Mouse (Mus musculus): ENCODE measurements around the gene Eps15l1. TPM values are rescaled to one million over a fixed set of nuclear protein-coding genes. Genes with fewer than 3 reads are reported as not detected.

Gene Eps15l1
- polyA plus RNA-seq, 1 experiment from 2014 or later: 73.4 TPM

DNA sequence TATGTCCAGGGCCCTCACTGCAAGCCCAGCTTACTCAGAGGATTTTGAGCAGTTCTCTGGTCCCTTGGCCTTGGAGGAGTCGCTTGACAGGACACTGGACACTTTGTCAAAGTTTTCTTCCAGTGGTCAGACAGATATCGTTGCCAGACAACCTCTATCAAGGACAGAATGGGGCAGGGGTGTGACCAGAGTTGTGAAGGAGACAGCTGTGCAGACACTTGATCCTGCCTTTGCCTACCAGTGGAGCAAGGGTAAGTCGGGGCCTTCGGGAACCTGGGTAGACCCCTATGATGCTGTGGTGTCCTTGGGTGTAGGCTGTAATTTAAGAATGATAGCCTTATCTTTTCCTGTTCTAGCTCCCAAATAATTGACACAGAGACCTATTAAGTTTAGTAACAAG, 34.1 kb upstream of the Eps15l1 start:
- no peak for DNase-seq (ENCODE audit: low spot score)
- 91% methylated on average over 4 of the region's 4 CpGs for WGBS
- Histone ChIP-seq H3K4me3 (ENCODE audit: low read depth, low read length) (no peak overlapping the region), H3K27me3 (ENCODE audit: control insufficient read depth, insufficient read depth, low read length) (no peaks in the 10 kb centered on the region), H3K9me3 (ENCODE audit: control insufficient read depth, low read length) (no peaks in the 10 kb centered on the region), H3K27ac (ENCODE audit: low read depth, low read length) (no peak overlapping the region), H3K4me1 (replicated peaks; ENCODE audit: control insufficient read depth, insufficient read depth, low read length) (no peaks in the 10 kb centered on the region), H3K9ac (ENCODE audit: low read depth, low read length) (no peak overlapping the region), H3K36me3 (ENCODE audit: control insufficient read depth, insufficient read depth, low read length) (no peaks in the 10 kb centered on the region), H3K4me2 (replicated peaks; ENCODE audit: low read depth, low read length) (no peak overlapping the region)
- ATAC-seq (ENCODE audit: low FRiP score): no peak

DNA sequence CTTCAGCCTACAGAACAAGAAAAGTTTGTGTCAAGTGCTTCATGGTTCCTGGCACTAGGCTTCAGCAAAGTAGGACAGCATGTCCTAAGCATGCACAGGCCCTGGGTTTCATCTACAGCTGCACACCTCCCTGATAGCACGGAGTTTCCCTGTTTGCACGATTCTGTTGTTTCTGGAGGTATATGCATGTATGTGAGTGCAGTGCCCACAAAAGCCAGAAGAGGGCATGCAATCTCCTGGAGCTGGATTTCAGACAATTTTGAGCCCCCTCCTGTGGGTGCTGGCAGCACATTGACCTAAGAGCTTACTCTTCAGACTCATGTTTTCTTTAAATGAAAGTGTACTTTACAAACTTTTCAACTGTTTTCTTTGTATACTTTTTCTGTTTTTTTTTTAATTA, 32.6 kb upstream of the Eps15l1 start:
- H3K4me1 ChIP-seq (replicated peaks; ENCODE audit: control insufficient read depth, insufficient read depth, low read length): no peaks in the 10 kb centered on the region
- H3K4me2 ChIP-seq (replicated peaks; ENCODE audit: low read depth, low read length): no peak overlapping the region
- ATAC-seq (ENCODE audit: low FRiP score) (no peak), DNase-seq (ENCODE audit: low spot score) (no peak)
- no peak overlapping the region for H3K9ac ChIP-seq (ENCODE audit: low read depth, low read length)
- no peak overlapping the region for H3K4me3 ChIP-seq (ENCODE audit: low read depth, low read length)
- H3K9me3 ChIP-seq (ENCODE audit: control insufficient read depth, low read length): no peaks in the 10 kb centered on the region
- WGBS: 93% methylated on average over 2 of the region's 2 CpGs
- no peaks in the 10 kb centered on the region for H3K36me3 ChIP-seq (ENCODE audit: control insufficient read depth, insufficient read depth, low read length)
- no peak overlapping the region for H3K27ac ChIP-seq (ENCODE audit: low read depth, low read length)
- no peaks in the 10 kb centered on the region for H3K27me3 ChIP-seq (ENCODE audit: control insufficient read depth, insufficient read depth, low read length)

GRCm38 (mm10) chr8:72451516-72451915, 30.3 kb upstream of the Eps15l1 start:
- Histone ChIP-seq H3K4me3 (ENCODE audit: low read depth, low read length) (no peak overlapping the region), H3K27ac (ENCODE audit: low read depth, low read length) (no peak overlapping the region), H3K9ac (ENCODE audit: low read depth, low read length) (no peak overlapping the region), H3K4me1 (replicated peaks; ENCODE audit: control insufficient read depth, insufficient read depth, low read length) (no peaks in the 10 kb centered on the region), H3K36me3 (ENCODE audit: control insufficient read depth, insufficient read depth, low read length) (no peaks in the 10 kb centered on the region), H3K4me2 (replicated peaks; ENCODE audit: low read depth, low read length) (no peak overlapping the region), H3K27me3 (ENCODE audit: control insufficient read depth, insufficient read depth, low read length) (no peaks in the 10 kb centered on the region), H3K9me3 (ENCODE audit: control insufficient read depth, low read length) (no peaks in the 10 kb centered on the region)
- 91% methylated on average over 8 of the region's 8 CpGs for WGBS
- ATAC-seq (ENCODE audit: low FRiP score) (no peak), DNase-seq (ENCODE audit: low spot score) (no peak)

DNA sequence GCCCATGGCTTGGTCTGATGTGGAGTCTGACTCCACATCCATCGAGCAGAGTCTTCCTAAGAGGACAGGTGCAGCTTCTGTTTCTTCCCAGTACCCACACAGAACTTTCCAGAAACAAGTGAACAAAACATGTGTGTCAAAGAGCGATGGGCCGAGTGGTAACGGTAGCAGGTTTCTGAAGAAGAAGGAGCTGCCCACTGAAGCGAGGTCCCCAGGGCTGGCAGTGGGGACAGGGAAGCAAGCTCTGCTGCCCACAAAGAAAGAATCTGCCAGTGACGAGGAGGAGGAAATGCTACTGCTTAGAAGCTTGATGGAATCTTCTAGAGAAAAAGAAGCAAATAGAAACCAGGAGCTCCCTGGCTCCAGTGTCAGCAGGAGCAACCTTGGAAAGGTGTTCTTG, 23.8 kb upstream of the Eps15l1 start:
- Histone ChIP-seq H3K4me1 (replicated peaks; ENCODE audit: control insufficient read depth, insufficient read depth, low read length) (0 out of 2 replicates have a peak, but pooled peaks cover 2% of the 10 kb centered on the region), H3K9ac (ENCODE audit: low read depth, low read length) (no peak overlapping the region), H3K27ac (ENCODE audit: low read depth, low read length) (no peak overlapping the region), H3K36me3 (ENCODE audit: control insufficient read depth, insufficient read depth, low read length) (no peaks in the 10 kb centered on the region), H3K4me3 (ENCODE audit: low read depth, low read length) (no peak overlapping the region), H3K9me3 (ENCODE audit: control insufficient read depth, low read length) (no peaks in the 10 kb centered on the region), H3K27me3 (ENCODE audit: control insufficient read depth, insufficient read depth, low read length) (no peaks in the 10 kb centered on the region), H3K4me2 (replicated peaks; ENCODE audit: low read depth, low read length) (no peak overlapping the region)
- ATAC-seq (ENCODE audit: low FRiP score) (no peak), DNase-seq (ENCODE audit: low spot score) (no peak)
- WGBS: 97% methylated on average over 6 of the region's 6 CpGs

DNA sequence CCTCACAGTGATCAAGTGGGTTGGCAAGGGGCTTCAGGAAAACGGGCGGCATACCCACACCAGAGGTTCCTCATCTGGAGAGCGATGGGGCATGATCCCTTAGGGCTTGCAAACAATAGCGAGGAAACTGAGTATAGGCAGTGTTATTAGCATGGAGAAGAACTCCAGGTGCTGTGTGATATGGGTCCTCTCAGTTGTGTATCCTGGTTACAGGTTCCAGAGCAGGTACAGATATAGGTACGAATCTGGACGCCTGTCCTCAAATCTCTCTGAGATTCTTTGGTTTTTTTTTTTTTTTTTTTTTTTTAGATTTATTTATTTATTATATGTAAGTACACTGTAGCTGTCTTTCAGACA, 22.7 kb upstream of the Eps15l1 start:
- Histone ChIP-seq H3K9me3 (ENCODE audit: control insufficient read depth, low read length) (no peaks in the 10 kb centered on the region), H3K4me2 (replicated peaks; ENCODE audit: low read depth, low read length) (peak overlapping the region; percentile 56), H3K27me3 (ENCODE audit: control insufficient read depth, insufficient read depth, low read length) (no peaks in the 10 kb centered on the region), H3K36me3 (ENCODE audit: control insufficient read depth, insufficient read depth, low read length) (no peaks in the 10 kb centered on the region), H3K9ac (ENCODE audit: low read depth, low read length) (peak overlapping the region; percentile 72), H3K4me1 (replicated peaks; ENCODE audit: control insufficient read depth, insufficient read depth, low read length) (0 out of 2 replicates have a peak, but pooled peaks cover 2% of the 10 kb centered on the region), H3K4me3 (ENCODE audit: low read depth, low read length) (peak overlapping the region; percentile 36), H3K27ac (ENCODE audit: low read depth, low read length) (no peak overlapping the region)
- ATAC-seq (ENCODE audit: low FRiP score) (peak; percentile 73; the same call in 1 of the 2 replicates), DNase-seq (ENCODE audit: low spot score) (no peak)
- 47% methylated on average over 6 of the region's 6 CpGs for WGBS

DNA sequence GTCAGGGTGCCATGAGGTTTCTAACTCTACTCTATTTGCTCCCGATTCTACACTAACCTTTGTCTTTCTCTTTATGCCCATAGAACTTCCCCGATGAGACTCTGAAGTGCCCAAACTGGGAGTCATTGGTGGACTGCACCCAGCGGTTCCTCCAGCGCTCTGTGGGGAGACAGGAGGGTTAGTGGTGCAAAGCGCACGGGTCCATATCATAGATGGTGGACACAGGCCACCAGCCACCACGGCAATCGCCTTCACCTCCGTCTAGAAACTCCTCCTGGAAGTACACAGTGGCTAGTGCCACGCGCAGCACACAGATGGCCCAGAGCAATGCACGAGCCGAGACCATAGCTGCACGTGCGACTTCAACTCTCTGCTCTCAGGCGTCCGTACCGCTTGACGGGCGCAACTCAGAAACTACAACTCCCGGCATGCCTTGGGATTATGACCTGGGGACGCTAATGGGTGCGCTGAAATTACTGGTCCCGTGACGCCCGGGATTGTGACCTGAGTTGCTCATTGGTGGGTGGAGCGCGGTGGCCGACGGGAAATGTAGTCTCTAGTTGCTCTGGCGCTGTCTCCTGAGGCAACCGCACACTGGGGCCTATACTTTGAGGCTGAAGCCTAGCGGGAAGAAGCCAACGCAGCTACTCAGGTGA, 22.2 kb upstream of the Eps15l1 start, which contains the start of the genes Calr3 and 1700030K09Rik:
TSS of gene Calr3 (minus strand) at position 533 of the 656 bp plus-strand sequence.
TSS of gene 1700030K09Rik (plus strand) at position 543 of the 656 bp plus-strand sequence.
- DNase-seq (ENCODE audit: low spot score): peak; percentile 99
- no peaks in the 10 kb centered on the region for H3K36me3 ChIP-seq (ENCODE audit: control insufficient read depth, insufficient read depth, low read length)
- 0 out of 2 replicates have a peak, but pooled peaks cover 2% of the 10 kb centered on the region for H3K4me1 ChIP-seq (replicated peaks; ENCODE audit: control insufficient read depth, insufficient read depth, low read length)
- H3K4me3 ChIP-seq (ENCODE audit: low read depth, low read length): peak within 1 kb of the TSS; percentile 36
- WGBS: 6% methylated on average over 34 of the region's 34 CpGs
- ATAC-seq (ENCODE audit: low FRiP score): peak; percentile 99
- H3K9me3 ChIP-seq (ENCODE audit: control insufficient read depth, low read length): no peaks in the 10 kb centered on the region
- no peak within 1 kb of the TSS for H3K27ac ChIP-seq (ENCODE audit: low read depth, low read length)
- H3K27me3 ChIP-seq (ENCODE audit: control insufficient read depth, insufficient read depth, low read length): no peaks in the 10 kb centered on the region
- H3K4me2 ChIP-seq (replicated peaks; ENCODE audit: low read depth, low read length): peak within 1 kb of the TSS; percentile 57
- H3K9ac ChIP-seq (ENCODE audit: low read depth, low read length): peak within 1 kb of the TSS; percentile 72

- no peak overlapping the region for H3K4me3 ChIP-seq (ENCODE audit: low read depth, low read length)
- DNase-seq (ENCODE audit: low spot score): no peak
- H3K9ac ChIP-seq (ENCODE audit: low read depth, low read length): no peak overlapping the region
- H3K4me1 ChIP-seq (replicated peaks; ENCODE audit: control insufficient read depth, insufficient read depth, low read length): 0 out of 2 replicates have a peak, but pooled peaks cover 2% of the 10 kb centered on the region
- H3K27me3 ChIP-seq (ENCODE audit: control insufficient read depth, insufficient read depth, low read length): no peaks in the 10 kb centered on the region
- 67% methylated on average over 8 of the region's 8 CpGs for whole genome bisulfite sequencing
- H3K27ac ChIP-seq (ENCODE audit: low read depth, low read length): no peak overlapping the region
- no peak for ATAC-seq (ENCODE audit: low FRiP score)
- H3K36me3 ChIP-seq (ENCODE audit: control insufficient read depth, insufficient read depth, low read length): no peaks in the 10 kb centered on the region
- H3K4me2 ChIP-seq (replicated peaks; ENCODE audit: low read depth, low read length): no peak overlapping the region
- no peaks in the 10 kb centered on the region for H3K9me3 ChIP-seq (ENCODE audit: control insufficient read depth, low read length)
Observed at GRCm38 (mm10) chr8:72438248-72439015, 17.2 kb upstream of the Eps15l1 start.

DNA sequence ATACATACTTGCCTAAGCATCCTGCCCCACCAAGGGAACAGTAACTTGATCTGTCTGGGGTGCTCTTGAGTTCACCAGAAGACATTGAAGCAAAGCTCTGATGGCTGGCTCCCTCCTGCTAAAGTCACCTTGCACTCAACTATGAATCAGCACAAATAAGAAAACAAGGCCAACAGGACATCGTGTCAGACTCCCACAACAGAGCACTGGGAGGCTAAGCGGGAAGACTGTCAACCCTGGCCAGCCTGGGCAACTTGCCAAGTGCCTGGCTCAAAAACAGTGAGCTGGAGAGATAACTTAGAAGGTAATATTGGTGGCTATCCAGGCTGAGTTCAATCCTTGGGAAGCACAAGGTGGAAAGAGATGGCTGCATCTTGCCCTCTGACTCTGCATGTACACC, 13.7 kb upstream of the Eps15l1 start:
- H3K4me1 ChIP-seq (replicated peaks; ENCODE audit: control insufficient read depth, insufficient read depth, low read length): no peaks in the 10 kb centered on the region
- H3K9ac ChIP-seq (ENCODE audit: low read depth, low read length): no peak overlapping the region
- H3K36me3 ChIP-seq (ENCODE audit: control insufficient read depth, insufficient read depth, low read length): no peaks in the 10 kb centered on the region
- DNase-seq (ENCODE audit: low spot score) (no peak), ATAC-seq (ENCODE audit: low FRiP score) (no peak)
- 63% methylated on average over 2 of the region's 2 CpGs for WGBS
- H3K4me2 ChIP-seq (replicated peaks; ENCODE audit: low read depth, low read length): no peak overlapping the region
- no peak overlapping the region for H3K27ac ChIP-seq (ENCODE audit: low read depth, low read length)
- H3K4me3 ChIP-seq (ENCODE audit: low read depth, low read length): no peak overlapping the region
- no peaks in the 10 kb centered on the region for H3K9me3 ChIP-seq (ENCODE audit: control insufficient read depth, low read length)
- H3K27me3 ChIP-seq (ENCODE audit: control insufficient read depth, insufficient read depth, low read length): no peaks in the 10 kb centered on the region

GRCm38 (mm10) chr8:72429676-72430075, 8.4 kb upstream of the Eps15l1 start:
- H3K4me1 ChIP-seq (replicated peaks; ENCODE audit: control insufficient read depth, insufficient read depth, low read length): no peaks in the 10 kb centered on the region
- H3K27ac ChIP-seq (ENCODE audit: low read depth, low read length): no peak overlapping the region
- H3K36me3 ChIP-seq (ENCODE audit: control insufficient read depth, insufficient read depth, low read length): no peaks in the 10 kb centered on the region
- DNase-seq (ENCODE audit: low spot score) (no peak), ATAC-seq (ENCODE audit: low FRiP score) (no peak)
- no peaks in the 10 kb centered on the region for H3K27me3 ChIP-seq (ENCODE audit: control insufficient read depth, insufficient read depth, low read length)
- H3K4me2 ChIP-seq (replicated peaks; ENCODE audit: low read depth, low read length): no peak overlapping the region
- WGBS: 54% methylated on average over 13 of the region's 13 CpGs
- H3K4me3 ChIP-seq (ENCODE audit: low read depth, low read length): no peak overlapping the region
- H3K9ac ChIP-seq (ENCODE audit: low read depth, low read length): no peak overlapping the region
- no peaks in the 10 kb centered on the region for H3K9me3 ChIP-seq (ENCODE audit: control insufficient read depth, low read length)

All from hindbrain, embryonic 11.5 days (tissue).